Mouse (Mus musculus): Measurements from ENCODE around the gene Fam102a. TPM values are rescaled to one million over a fixed set of nuclear protein-coding genes. Genes with fewer than 3 reads are reported as not detected.
A peak's percentile ranks its signal among the peaks of the same experiment; 100 is the strongest.

Fam102a gene
- polyA plus RNA-seq, 2 experiments from 2014 or later = 50.6 to 55.5 TPM

DNA sequence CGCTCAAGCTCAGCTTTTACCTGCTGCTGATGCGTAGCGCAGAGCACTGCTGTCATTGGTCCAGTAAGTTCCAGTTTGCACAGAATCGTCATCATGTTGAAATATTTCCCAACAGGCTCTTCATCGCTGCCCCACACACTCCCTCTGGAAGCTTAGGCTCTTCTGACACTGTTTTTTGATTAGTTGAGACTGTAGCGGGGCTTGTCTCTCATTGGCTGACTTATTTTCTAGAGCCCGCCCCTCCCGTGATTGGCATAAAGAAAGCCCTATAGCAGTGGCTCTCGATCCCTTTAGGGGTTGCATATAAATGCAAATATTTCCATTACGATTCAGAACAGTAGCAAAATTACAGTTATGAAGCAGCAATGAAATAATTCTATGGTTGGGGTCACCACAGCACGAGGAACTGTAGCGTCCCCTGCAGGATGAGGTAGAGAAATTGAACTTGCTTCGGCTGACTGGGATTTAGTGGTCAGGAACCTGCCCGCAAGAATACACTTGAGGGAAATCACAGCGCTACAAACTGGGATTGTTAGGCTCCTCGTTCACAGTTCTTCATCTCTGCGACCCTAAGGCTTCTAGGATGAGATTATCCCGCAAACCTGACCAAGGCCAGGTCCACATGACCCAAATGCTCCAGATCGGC lies 46.4 kb downstream of the Fam102a start:
- no peak for ATAC-seq

DNA sequence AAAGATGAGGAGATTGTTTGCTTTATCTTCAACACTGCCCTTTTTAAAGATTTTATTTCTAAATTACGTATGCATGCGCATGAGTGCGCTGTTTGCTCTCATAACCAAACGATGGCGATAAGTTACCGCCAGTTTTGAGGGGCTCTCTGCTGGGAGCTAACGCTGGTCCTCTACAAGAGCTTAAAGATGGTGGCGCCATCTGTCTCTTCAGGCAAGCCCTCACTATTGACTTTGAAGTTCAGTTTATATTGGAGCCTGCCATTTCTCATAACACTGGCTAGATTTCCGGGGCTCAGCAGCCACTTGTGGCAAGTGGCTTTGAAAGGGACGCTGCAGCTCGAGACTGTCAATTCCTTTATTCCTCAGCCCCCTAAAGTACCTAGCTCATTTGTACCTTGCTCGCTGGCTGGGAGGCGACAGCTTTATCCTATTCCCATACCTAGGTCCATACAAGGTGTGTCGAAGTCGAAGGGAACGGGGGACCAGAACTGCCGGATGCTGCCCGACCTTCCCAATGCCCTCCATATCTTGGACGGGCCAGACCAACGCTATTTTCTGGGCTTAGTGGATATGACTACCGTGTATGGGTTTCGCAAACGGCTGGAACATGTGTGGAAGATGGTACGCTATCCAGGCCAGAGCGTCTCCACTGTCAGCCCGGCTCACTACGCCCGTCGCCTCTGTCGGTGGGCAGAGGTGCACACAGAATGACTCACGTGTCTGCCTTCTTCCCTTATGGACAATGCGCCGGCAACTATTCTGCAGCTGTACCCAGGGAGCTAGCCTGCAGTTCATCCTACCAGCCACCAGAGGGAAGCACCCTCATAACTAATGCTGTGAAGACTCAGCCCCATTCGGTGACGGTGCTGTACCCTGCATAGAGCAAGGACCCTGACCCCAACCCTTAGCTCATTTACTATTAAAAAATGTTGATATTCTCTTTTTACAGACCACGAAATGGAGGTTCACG lies 48.0 kb downstream of the Fam102a start:
- peak; percentile 61 for ATAC-seq

DNA sequence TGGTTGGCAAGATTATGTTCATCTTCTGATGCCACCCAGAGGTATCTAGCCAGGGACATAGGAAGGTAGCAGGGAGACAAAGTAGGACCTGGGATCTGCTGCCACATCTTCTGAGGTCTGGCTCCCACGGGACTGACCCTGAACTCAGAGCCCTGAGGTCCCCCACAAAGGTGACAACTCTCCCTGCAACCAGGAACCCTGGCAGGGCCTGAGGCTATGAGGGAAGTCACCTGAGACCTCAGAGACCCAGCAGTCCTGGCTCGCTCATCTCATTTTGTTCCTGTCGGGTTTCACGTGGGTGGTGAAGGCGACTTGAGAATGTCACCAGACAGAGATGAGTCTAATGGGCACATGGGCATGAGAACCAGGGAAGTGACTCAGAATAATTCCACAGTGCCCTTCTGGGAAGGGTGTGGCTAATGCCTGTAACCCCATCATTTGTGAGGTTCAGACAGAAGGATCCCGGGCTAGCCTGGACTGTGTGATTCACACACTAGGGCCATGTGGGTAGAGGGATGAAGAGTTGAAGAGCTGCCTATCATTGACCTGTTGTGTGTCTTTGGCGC lies 50.1 kb downstream of the Fam102a start:
- ATAC-seq = no peak

DNA sequence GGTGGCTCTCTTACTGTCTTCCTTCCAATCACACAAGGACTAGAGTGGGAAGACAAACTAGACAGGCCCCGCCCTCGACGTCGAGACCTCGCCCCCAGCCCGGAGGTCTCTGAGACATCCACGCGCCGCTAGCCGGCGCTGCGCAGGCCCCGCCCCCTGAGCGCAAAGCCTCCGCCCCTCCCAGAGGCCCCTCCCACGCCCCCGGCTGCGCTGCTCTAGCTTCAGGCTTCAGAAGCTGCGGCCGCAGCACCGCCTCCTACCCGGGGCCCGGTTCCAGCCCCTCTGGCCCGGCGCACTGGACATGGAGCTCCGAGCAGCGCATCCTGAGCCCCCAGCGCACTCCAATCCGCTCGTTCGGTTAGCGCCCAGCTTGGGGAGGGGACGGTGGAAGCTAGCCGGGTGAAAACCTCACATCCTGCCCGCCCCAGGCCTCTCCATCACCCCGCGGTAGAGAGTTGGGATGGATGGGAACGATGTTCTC lies 51.8 kb downstream of the Fam102a start, which contains the start of gene St6galnac4:
St6galnac4 (plus strand) TSS at position 225 of the 481 bp plus-strand sequence.
- ATAC-seq = peak; percentile 81

DNA sequence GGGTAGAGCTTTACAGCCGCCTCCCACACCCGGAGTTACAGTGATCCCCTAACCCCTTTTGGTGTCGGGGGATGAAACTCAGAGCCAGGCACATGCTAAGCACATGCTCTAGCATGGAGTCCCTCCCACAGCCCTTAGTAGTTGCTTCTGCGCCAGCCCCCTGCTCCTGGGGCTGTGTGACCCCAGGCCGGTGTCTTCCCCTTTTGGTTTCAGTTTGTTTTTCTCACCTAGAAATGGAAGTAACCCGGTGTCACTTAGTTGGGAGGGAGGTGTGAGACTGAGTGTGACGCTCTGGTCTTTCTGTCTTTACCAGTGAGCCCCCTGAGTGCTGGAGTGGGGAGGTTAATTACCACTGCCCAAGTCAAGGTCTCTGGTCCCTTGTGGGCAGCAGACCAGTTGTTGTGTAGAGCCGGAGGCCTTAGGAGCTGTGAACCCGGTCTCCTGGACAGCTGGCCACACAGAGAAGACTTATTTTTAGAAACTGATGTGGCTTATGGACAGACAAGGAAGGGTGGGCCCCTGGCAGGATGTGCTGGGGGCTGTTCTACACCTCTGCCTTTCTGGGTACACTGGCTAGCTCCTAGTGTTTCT lies 52.7 kb downstream of the Fam102a start:
- peak; percentile 51 for ATAC-seq

DNA sequence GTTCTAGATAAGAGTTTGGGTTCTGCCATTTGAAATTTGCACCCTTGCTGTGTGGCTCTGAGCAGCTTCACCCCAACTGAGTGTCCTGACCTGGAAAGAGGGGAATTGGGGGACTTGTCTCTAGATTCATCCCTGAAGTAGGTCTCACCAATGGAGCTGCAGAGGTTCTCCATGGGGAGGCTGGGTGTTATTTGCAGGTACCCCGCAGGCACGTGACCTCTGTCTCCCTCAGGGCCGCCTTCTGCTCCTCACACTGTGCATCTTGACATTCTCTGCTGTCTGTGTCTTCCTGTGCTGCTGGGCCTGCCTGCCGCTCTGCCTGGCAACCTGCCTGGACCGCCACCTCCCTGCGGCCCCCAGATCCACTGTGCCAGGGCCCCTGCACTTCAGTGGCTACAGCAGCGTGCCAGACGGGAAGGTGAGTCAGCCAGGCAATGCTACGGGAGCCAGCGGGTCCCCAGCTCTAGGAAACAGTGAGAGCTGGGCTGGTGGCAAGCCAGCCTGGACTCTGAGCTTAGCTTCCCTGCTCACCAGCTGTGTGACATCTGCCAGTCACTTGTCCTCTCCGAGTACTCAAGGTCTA lies 54.2 kb downstream of the Fam102a start:
- no peak for ATAC-seq

DNA sequence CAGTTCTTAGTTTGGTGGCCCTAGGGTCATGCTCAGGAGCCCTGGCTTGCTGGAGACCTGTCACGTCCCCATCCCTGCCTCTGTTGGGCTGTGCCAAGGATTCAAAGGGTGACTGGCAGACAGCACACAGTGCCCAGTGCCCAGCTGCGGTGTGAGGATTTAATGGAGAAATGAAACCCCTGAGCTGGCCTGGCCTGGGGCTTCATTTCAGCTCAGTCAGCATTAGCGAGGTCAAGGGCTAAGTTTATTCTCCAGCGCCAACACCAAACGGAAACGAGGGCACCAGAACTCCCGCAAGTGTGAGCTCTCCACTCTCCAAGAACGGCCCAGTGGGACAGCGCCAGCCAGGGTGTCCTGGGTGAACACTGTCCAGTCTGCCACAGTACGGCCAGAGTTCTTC lies 55.1 kb downstream of the Fam102a start:
- no peak for ATAC-seq

DNA sequence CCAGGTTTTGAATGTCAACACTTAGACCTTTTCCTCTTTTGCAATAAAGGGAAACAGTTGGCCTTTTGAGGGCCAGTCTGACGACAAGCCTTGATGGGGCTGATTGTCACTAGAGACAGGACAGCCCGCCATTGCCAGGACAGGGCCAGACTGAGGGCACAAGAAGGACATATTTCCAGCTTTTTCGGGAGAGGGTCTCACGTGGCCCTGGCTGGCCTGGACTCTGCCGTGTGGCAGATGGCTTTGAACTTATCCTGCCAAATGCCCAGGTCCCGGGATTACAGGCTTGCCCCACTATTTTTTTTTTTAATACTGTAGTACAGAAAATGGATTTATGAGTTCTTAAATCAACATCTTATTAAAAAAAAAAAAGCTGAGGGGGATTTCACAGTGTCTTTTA lies 56.1 kb downstream of the Fam102a start:
- ATAC-seq = no peak

DNA sequence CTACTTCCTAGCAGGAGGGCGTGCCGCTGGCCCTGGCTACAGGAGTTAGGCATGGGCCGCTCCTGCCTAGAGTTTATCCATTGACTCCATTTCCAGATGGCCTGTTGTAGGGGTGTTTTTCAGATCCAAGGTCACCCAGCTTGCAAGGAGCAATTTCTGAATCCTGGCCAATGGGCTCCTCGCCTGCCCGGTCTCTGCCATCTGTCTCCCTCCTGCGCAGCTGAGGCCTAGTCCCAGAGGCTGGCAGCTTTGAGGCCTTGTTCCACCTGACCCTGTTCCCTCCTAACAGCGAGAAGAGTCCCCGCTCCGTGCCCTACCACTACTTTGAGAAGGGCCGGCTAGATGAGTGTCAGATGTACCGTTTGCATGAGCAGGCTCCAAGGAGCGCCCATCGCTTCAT lies 61.6 kb downstream of the Fam102a start:
- no peak for ATAC-seq

DNA sequence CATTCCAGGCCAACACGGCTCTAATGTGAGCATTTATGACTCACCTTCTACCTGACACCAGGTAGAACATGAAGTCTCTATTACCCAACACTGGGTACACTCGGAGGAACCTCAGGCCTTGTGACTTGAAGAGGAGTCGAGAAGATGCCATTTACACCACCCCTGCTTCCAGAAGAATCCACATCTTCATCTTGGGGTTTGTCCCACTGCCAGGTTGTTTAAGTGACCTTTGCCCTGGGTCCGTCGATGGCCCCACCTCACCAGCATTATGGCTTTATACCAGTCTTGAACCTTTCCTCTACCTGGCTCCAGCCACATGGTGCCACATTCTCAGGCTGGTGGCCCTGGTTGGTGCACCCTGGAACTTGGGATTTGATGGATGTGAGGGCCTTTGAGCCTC lies 62.1 kb downstream of the Fam102a start:
- ATAC-seq = no peak

DNA sequence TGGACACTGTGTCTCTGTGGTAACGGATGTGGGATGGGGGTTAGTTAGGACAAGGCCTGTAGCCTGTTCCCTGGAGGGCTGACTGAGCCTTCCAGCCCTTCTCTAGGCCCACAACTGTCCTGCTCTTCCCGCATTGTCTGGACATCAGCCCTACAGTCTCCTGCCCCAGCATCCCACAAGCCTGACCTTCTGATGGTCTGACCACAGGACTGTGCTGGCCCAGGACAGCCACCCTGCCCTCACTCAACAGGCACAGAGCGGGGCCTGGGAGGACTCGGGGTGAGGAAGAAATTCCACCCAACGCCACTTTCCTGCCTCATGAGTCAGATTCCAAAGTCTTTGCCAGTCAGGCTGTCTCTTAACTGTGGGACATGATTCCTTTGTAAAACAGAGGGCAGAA lies 62.6 kb downstream of the Fam102a start:
- ATAC-seq = no peak

DNA sequence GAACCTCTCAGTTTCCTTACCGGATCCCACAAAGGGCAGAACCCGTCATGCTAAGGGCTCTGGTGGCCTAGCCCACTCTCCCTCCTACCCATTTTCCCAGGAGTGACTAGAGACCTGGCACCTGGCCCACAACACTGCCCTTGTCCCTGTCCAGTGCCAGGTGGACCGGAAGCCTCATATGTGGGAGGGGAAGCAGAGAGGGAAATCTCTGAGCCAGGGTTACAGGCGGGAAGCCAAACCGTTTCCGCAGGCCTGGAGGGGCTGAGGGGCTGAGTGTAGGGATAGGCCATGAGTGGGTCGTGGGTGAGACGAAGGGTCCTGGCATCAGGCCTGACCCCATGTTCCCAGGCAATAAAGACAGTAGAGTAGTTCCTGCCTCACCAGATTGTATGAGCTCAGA lies 63.4 kb downstream of the Fam102a start:
- ATAC-seq = no peak

DNA sequence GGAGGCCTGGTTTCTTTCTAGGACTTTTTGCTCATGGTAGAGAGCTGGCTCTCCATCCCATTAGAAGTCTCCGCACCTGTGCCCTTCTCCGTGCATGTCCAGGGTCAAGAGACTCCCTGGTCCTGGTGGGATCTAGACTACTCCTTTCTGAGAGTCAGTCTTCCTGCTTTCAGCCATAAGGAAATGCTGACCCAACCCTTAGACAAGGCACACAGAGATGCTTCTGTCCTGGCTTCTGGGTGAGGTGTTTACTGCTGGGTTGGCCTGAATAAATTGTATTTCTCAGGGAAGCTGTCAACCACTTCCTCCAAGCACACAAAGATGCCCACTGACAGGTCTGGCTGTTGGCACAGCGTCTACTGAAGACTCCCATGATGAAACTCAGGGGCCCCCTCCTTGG lies 64.3 kb downstream of the Fam102a start, which contains the start of gene St6galnac6:
St6galnac6 (plus strand) TSS at position 301 of the 400 bp plus-strand sequence.
- ATAC-seq = no peak

DNA sequence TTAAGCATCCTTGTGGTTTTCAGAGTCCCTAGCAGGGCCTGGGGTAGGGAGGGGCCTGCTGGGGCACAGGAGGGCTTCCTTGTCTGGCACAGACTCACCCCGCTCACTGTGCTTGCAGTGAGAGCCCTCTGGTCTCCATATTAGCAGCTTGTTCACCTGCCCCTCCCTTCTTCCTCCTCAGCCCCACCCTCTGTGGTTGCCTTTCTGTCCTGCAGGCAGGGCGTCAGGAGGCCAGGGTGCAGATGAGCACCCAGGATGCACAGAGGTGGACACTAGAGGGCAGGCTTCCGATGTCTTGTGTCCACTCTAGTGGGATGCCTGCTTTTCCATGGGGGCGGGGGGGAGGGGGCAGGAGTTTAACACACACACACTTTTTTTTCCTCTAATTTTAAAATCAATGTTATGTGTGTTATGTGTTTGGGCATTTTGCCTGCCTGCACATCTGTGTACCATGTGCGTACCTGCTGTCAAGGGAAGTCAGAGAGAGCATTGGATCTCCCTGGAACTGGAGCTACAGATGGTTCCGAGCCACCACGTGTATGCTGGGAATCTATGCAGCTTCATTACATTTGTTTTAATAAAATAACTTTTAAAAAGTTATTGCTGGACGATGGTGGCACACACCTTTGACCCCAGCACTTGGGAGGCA lies 66.4 kb downstream of the Fam102a start:
- peak; percentile 71 for ATAC-seq

DNA sequence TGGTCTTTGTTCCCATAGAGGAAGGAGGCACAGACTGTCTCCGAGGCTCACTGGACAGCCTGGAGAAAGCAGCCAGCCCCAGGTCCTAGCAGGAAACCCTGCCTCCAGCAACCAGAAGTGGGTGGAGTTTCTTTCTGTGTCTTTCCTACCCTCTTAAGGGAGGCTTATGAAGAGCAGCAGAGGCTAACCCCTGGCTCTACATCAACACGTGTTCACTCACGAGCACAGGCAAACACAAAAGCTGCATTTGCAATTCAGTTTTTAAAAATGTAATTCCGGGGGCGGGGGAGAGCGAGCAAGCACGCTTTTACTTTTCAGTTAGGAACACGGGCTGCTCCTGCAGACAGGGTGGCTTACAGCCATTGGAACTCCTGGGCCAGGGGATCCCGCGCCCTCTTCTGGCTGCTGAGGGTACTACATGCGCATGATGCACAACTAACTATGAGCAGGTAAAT lies 67.5 kb downstream of the Fam102a start:
- peak; percentile 59 for ATAC-seq

DNA sequence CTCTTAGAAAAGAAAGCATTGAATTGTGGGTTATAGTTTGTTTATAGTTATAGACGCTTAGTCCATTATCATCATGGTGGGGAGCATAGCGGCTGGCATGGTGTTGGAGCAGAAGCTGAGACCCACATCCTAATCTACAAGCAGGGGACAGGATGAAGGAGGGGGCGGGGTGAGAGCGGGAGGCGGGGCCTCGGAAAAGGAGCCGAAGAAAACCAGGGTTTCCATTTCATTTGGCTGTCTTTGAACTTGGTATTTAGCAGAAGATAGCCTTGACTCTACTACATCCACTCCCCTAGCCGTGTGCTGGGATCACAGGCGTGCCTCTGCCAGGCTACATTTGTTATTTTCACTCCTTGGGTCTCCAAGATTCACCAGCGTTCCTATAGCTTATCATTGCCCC lies 69.5 kb downstream of the Fam102a start:
- ATAC-seq = no peak

DNA sequence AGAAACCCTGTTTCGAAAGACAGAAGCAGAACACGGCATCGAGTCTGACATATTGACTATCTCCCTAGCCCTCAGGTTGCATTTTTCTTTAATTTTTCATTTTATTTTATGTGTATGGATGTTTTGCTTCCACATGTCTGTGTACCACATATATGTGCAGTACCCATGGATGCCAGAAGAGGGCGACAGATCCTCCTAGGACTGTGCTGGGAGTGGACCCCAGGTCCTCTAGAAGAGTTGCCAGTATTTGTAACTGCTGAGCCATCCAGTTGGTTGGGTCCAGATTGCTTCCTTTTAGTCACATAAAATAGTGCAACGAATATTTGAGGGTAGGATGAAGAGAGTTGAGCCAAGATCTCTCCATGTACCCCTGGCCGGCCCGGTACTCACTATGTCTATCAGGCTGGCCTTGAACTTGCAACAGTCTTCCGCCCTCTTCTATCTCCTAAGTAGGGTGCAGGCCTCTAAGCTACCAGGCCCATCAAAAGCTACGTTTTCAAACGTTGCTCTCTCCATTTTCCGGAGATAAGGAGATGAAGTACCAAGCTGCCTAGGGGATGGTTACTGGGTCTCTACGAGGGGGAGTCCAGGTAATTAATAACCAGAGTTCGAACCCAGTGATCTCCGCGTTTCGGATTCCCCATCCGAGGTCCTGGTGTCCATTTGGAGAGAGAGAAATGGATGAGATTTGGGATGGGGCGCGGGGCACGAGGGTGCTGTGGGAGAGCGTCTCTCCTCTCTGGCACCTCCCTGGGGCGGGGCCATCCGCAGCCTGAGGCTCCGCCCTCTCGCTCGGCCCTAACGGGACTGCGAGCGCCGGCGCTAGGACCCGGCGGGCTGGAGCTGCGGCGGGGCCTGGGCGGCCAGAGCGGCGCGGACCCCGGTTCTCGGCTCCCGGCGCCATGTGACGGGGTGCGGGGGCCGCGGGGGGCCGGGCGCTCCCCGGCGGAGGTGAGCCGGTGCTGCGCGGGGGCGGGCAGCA lies 71.3 kb downstream of the Fam102a start:
- peak; percentile 58 for ATAC-seq

DNA sequence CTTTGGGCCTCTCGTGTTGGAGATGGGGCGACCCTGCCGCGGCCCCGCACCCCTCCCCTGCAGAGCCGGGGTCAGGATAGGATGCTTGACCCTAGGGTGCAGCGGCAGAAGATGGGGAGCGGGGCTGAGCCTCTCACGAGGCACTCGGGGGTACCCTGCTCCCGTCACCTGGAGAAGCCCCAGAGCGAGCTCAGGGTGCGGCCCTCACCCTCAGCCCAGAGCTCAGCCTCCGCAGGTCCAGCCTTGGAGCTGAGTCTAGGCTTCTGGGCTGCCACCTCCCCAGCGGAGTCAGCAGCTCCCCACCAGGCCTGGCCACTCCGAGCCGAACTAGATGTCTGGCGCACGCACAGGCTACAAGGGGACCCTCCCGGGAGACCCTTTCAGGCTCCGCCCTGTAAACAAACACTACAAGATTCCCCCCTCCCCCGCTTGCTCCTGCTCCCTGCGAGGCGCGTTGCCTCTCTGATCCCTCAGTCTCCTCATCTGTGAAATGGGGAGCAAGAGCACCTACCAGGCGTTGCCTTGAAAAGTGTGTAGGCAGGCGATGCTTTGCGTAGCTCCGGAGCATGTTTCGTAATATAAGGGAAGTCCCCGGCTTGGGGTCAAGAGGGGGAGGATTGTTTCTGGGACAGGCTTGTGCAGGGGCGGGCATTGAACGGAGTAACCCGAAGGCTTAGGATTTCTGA lies 72.3 kb downstream of the Fam102a start:
- peak; percentile 65 for ATAC-seq

DNA sequence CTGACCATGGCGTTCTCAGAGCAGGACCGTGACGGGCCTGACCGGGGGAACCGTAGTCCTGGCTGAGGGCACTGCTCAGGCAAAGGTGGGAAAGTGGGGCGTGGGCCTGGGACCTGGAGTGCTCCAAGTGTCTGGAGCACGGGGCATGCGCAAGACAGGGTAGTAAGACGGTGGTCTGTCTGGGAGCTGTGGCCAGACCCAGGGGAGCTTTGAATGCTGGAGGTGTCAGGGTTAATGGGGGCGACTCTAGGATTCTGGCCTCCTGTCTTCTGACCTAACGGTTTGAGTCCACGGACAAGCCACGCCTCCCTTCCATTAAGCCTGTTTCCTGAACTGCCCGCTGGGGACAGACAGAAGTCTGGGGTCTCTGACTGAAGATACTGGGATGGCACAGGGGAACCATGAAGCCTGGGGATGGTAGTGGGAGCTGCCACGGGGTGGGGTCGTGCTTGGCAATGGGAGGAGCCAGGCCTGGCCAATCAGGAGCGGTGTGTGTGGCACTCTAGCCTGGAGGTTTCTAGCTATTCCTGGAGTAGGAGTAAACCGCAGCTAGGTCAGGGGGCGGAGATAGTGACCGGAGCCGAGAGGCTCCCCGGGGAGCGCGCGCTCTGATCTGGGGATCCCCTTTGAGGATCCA lies 73.1 kb downstream of the Fam102a start:
- no peak for ATAC-seq

Data from CD4-positive, CD25-positive, alpha-beta regulatory T cell, adult 4 months (primary cell).